Mouse (Mus musculus): ENCODE data around the gene Smoc1.

The Smoc1 gene

GRCm38 (mm10) chr12:81026277-81026994 is at the start of gene Smoc1:
TSS of gene Smoc1 (plus strand) at chr12:81026808.
- DNase-seq (ENCODE audit: low spot score) = peak; percentile 85

DNA sequence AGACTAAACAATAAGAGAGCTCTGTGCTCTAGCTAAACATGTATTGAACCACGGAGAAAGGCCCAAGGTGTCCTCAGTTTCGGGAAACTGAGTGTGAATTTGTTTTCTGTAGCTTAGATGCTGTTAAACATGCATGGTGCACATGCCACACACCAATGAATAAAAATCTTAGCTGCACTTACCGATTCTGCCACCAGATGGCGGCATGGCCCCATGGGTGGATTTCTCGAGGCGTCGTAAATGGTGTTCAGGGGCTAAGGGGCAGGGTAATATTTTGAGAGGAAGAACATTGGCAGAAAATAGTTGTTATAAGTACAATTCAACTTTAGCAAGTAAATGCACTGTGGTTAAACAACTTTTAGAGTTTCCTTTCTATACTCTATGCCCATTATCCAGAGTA is 44.3 kb upstream of the Smoc1 start:
- DNase-seq (ENCODE audit: low spot score) = peak; percentile 88

GRCm38 (mm10) chr12:80983695-80984094 is 42.9 kb upstream of the Smoc1 start:
- DNase-seq (ENCODE audit: low spot score) = no peak

DNA sequence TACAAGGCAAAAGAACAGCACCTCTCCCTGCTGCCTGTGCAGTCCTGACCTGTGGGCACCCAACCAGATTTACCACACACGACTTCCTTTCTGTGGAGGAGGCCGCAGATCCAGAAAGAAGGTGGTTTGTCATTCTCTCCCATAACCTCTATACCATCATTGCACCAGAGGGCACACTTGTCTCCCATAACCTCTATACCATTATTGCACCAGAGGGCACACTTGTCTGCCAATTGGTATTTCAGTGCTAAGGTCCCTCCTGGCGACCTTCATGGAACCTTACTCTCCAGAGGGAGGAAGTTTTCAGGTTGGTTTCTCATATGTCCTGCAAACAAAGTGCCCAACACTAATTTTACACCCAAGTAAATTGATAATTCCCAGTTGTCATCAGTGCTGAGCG is 40.0 kb upstream of the Smoc1 start:
- no peak for DNase-seq (ENCODE audit: low spot score)

DNA sequence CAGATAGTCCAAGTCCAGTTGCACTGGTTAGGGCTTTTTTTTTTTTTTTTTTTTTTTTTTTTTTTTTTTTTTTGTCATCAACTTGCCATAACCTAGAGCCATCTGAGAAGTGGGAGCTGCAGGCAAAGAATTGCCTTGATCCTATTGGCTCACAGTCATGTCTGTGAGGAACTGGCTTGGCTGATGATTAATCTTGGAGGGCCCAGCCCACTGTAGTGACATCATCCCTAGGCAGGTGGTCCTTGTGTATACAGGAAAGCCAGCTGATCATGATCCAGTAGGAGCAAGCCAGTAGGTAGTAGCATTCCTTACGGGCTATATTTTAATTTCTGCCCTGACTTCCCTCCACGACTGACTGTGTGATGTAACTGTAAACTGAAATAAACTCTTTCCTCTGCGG is 38.3 kb upstream of the Smoc1 start:
- no peak for DNase-seq (ENCODE audit: low spot score)

DNA sequence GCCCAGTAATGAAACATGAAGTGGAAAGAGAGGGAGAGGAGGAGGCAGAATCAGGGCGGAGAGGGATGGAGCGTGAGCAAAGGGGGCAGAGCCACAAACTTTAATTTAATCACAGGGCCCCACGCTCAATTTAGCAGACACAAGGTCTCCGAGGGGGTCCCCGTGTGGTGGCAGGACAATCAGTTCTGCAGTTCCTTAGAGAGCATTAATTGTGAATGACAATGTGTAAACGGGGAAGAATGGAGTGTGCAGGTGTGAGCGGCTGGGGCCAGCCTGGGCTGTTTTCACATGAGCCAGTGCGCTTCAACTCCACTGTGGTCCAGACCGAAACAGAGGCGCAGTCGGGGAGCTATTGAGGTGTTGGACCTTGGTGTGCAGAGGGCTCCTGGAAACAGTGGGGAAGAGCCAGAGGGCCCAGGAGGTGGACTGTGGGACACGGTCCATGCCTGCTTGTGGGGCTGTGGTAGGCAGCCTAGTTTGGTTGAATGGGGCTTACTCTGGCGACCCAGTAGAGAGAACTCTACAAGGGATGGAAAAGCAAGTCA is 35.6 kb upstream of the Smoc1 start:
- no peak for DNase-seq (ENCODE audit: low spot score)

- no peak for DNase-seq (ENCODE audit: low spot score)
Observed at GRCm38 (mm10) chr12:80991806-80992205, 34.8 kb upstream of the Smoc1 start.

DNA sequence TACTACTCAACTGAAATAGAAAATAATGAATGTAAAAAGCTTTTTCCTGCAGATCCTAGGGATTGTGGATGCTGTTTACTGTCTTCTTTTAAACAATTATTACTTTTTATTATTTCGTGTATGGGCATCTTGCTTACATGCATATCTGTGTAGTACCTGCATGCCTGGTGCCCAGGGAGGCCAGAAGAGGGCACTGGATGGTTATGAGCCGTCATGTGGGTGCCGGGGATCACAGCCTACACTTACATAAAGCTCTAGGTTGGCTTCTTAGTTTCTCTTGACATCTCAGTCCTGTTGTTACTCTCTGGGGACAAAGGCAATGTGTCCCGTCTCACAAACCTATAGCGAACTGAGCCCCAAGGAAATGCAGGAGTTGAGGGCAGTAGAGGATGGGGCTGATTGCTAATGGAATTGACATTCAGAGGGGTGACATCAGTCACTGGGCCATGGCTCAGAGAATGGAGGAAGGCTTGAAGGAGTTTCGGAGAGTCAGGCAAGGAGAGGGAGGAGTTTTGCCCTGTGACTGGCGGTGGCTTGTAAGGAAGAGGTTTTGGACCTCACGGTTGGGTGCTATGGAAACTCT is 34.0 kb upstream of the Smoc1 start:
- no peak for DNase-seq (ENCODE audit: low spot score)

GRCm38 (mm10) chr12:80993773-80994172 is 32.8 kb upstream of the Smoc1 start:
- DNase-seq (ENCODE audit: low spot score) = no peak

DNA sequence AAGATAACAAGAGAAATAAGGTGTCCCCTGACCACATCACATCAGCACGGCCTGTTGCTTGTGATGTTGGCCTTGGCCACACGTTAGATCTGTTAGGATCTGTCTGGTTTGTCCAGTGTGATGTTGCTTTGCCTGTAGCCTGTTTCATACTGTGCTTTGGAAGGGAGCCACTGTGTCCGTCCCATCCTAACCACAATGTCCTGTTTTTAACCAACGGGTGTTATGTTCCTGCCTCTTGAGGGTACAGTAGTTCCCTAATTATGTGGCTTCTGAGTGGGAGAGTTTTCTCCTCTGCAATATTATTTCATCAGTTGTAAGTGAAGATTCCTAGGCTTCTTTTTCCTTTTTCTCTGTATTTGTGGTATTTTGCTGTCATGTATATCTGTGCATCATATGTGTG is 31.3 kb upstream of the Smoc1 start:
- no peak for DNase-seq (ENCODE audit: low spot score)

DNA sequence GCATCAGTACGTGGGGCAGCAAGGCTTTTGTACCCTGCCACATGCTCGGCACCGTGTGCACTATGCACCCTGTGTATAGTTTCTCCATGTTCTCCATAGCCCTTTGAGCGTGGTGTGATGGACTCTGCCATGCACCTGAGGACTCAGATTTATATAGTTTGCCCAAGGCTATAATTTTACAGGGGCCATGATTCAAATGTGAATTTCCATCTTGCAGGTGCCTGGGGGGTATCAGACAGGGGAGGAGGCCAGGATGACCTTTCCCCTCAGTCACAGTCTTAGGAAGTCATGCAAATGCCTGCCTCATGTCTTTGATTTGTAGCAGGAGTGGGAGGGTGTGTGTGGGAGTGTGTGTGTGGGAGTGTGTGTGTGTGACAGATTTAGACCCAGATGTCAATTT is 29.0 kb upstream of the Smoc1 start:
- peak; percentile 43 for DNase-seq (ENCODE audit: low spot score)

DNA sequence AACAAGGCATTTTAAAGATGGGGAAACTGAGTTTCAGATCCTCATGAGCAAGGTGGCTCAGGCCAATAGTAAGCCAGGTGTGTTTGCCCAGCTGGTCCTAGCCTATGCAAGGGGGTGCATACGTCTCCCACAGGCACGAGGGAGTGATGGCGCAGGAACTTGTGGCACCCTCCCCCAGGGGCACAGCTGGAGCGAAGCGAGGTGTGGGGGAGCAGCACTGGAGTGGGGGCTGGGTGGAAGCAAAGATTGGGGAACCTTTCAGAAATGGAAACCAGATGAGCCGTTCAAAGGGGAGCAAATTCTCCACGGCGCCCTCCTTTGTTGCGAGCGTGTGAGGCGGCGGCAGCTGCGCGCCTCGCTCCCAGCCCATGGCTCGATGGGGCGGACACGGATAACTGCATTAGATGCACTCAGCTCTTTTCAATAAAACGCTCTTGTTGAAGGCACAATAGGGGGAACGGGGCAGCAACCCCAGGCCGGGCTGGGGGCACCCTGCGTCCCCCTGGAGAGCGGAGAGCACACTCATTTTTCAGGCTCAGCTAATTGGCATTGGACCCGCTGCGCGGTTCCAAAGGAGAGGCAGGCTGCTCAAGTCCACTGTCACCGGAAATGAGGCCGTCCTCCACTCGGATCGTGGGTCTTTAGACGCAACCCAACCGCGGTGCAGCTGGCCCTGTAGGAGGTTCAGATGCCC is 27.9 kb upstream of the Smoc1 start:
- DNase-seq (ENCODE audit: low spot score) = peak; percentile 74

- no peak for DNase-seq (ENCODE audit: low spot score)
Observed at GRCm38 (mm10) chr12:81000924-81001323, 25.7 kb upstream of the Smoc1 start.

GRCm38 (mm10) chr12:81002841-81003635 is 23.6 kb upstream of the Smoc1 start:
- DNase-seq (ENCODE audit: low spot score) = peak; percentile 68

GRCm38 (mm10) chr12:81009813-81010212 is 16.8 kb upstream of the Smoc1 start:
- peak; percentile 61 for DNase-seq (ENCODE audit: low spot score)

GRCm38 (mm10) chr12:81011994-81012393 is 14.6 kb upstream of the Smoc1 start:
- DNase-seq (ENCODE audit: low spot score) = no peak

DNA sequence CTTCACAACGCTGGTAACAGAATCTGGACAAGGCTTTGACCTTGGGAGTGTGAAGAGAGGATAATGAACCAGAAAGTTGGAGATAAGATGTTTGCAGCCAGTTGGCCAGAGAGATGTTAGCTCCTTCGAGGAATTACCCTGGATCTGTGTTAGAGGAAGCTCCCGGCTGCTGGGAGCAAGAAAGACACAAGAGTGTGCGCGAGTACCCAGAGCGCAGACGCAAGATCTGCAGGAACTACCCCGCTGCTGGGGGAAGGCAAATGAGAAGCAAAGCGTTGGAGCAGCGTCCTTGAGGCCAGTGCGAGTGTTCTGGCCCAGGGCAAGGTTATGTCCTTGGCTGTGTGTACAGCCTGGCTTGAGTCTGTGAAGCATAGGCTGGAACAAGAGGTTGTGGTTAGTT is 13.1 kb upstream of the Smoc1 start:
- DNase-seq (ENCODE audit: low spot score) = no peak

DNA sequence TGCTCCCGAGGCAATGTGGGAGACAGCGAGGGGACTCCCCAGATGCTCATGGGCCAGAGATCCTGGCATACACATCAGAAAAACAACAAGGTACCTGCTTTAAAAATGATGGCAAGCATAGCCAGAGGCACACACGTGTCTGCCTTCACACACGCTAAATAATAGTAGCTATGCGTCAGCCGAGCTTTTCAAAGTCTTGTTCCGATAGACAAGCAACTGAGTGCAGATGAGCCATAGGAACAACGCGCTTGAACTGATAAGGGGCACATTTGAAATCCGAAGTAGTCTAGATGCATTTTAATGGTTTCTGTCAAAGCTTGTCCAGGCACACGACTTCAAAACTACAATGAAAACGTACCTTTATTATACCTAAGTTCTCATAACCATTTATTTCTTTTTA is 9.0 kb upstream of the Smoc1 start:
- DNase-seq (ENCODE audit: low spot score) = no peak

GRCm38 (mm10) chr12:81018516-81019279 is 7.9 kb upstream of the Smoc1 start:
- no peak for DNase-seq (ENCODE audit: low spot score)

GRCm38 (mm10) chr12:81019280-81019935 is 7.2 kb upstream of the Smoc1 start:
- no peak for DNase-seq (ENCODE audit: low spot score)

GRCm38 (mm10) chr12:81024407-81024806 is 2.2 kb upstream of the Smoc1 start:
- DNase-seq (ENCODE audit: low spot score) = no peak
